9 mouse cellular contexts compared by ENCODE assay signal in the genomic region with DNA sequence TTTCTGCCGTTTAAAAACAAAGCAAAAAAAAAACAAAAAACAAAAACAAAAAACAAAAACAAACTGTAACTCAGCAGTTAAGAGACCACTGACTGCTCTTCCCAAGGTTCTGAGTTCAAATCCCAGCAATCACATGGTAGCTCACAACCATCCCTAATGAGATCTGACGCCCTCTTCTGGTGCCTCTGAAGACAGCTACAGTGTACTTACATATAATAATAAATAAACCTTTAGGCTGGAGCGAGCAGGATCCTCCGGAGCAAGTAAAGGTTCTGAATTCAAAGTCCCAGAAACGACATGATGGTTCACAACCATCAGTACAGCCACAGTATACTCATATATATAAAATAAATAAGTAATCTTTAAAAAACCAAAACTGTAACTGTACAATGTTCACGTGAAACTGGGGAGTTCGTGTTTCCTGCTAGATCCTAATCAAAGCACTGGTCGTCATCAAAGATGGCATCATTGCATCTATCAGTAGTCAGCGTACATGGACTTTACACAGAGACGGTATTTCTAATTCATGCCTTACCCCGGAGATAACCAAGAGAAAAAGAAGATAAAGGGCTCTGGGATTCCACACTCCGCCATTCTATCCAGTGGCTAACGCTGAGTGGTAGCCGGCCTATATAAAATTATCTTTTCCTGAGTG. TPM values are rescaled to one million over a fixed set of nuclear protein-coding genes. Genes with fewer than 3 reads are reported as not detected.
DNase-seq lines count a peak whose midpoint lies in the region.
"Had no signal": no experiment of that assay in that cellular context is flagged by ENCODE, and none has a peak within 500 bp of the region (broad histone marks: within the 10 kb centered on the region; RNA-seq: fewer than 3 reads in every experiment).

No protein-coding gene starts in this region.

- H3K9me3 ChIP-seq in limb, embryonic 10.5 days (replicated peaks): no peaks in the 10 kb centered on the region

- H3K27me3 ChIP-seq in limb, embryonic 10.5 days (ENCODE audit: low read depth, poor library complexity, severe bottlenecking): no peaks in the 10 kb centered on the region
- H3K27me3 ChIP-seq in splenic B cell, adult 2 months (ENCODE audit: control insufficient read depth, insufficient read depth, low read length, poor library complexity, severe bottlenecking): no peaks in the 10 kb centered on the region
- H3K27me3 ChIP-seq: Patski had no signal

- peaks cover 10% of the 10 kb centered on the region for H3K4me1 ChIP-seq in limb, embryonic 10.5 days

- peaks cover 67% of the 10 kb centered on the region for H3K36me3 ChIP-seq in limb, embryonic 10.5 days
- no peaks in the 10 kb centered on the region for H3K36me3 ChIP-seq in splenic B cell, adult 2 months (ENCODE audit: control insufficient read depth, insufficient read depth, low read length, poor library complexity, severe bottlenecking)

- peak overlapping the region; percentile 79 for H3K4me3 ChIP-seq in limb, embryonic 10.5 days

- peak overlapping the region; percentile 92 for H3K27ac ChIP-seq in limb, embryonic 10.5 days

- DNase-seq in embryo, embryonic 10 days (ENCODE audit: low spot score): peak; percentile 28
- no peak for DNase-seq in embryo, embryonic 11 days
- peak; percentile 13 for DNase-seq in thymus, postnatal 0 days (ENCODE audit: low spot score)
- no peak for DNase-seq in thymus, postnatal 4 days
- DNase-seq in limb, embryonic 10.5 days (ENCODE audit: low spot score): no peak
- DNase-seq in splenic B cell, adult 2 months (ENCODE audit: low read depth, low spot score): peak; percentile 23
- no peak for DNase-seq in layer of hippocampus, adult 11-12 months (ENCODE audit: low spot score)
- no peak for DNase-seq in gastrocnemius, postnatal 25 days

- 29% methylated on average over 14 of the region's 14 CpGs for WGBS in limb, embryonic 10.5 days

RNA-seq across cellular contexts. Expression of a gene that starts 0.7 kb away (rescaled TPM):
- 15.1 and 16.7 TPM in 2 replicates for polyA plus RNA-seq in thymus, postnatal 0 days (2015; fragmentation: Nextera tagmentation; extraction: Ambion mirVana)
- polyA plus RNA-seq in limb, embryonic 10.5 days (2016; fragmentation: Nextera tagmentation; extraction: Ambion mirVana): 25.2 and 28.7 TPM in 2 replicates
- 10 to 100 TPM; 18.1 to 19.7 TPM for total RNA-seq in gastrocnemius, postnatal 25 days (2021)

RNA-seq across cellular contexts. Expression of a gene that starts 0.8 kb away (rescaled TPM):
- 27.0 and 30.3 TPM in 2 replicates for polyA plus RNA-seq in thymus, postnatal 0 days (2015; fragmentation: Nextera tagmentation; extraction: Ambion mirVana)
- polyA plus RNA-seq in limb, embryonic 10.5 days (2016; fragmentation: Nextera tagmentation; extraction: Ambion mirVana): 55.7 and 59.2 TPM in 2 replicates
- total RNA-seq in gastrocnemius, postnatal 25 days (2021): 1 to 10 TPM; 8.9 to 9.3 TPM

RNA-seq across cellular contexts. Expression of a gene that starts 16.0 kb away (rescaled TPM):
- polyA plus RNA-seq in thymus, postnatal 0 days (2015; fragmentation: Nextera tagmentation; extraction: Ambion mirVana): 0.10 TPM in 1 of 2 replicates, not detected in the other
- polyA plus RNA-seq in limb, embryonic 10.5 days (2016; fragmentation: Nextera tagmentation; extraction: Ambion mirVana): 0.34 and 0.95 TPM in 2 replicates
- total RNA-seq in gastrocnemius, postnatal 25 days (2021): not detected
- polyA plus RNA-seq: Patski had no signal

Comparison
In these comparisons a context has a peak if more than half of its experiments do, and no peak if none do; other contexts are left out.
1. DNase-seq: peak in embryo, embryonic 10 days (single experiment), thymus, postnatal 0 days (single experiment) and splenic B cell, adult 2 months (single experiment); none in embryo, embryonic 11 days (single experiment), thymus, postnatal 4 days (single experiment), limb, embryonic 10.5 days (single experiment), layer of hippocampus, adult 11-12 months (single experiment) and gastrocnemius, postnatal 25 days (single experiment).